Mouse (Mus musculus): ENCODE results near the gene Zfp207. TPM values are rescaled to one million over a fixed set of nuclear protein-coding genes. Genes with fewer than 3 reads are reported as not detected.

Zfp207 gene
- total and polyA plus RNA-seq, 3 experiments, result 137 to 296 (median 231) TPM

- Histone ChIP-seq H3K27ac (ENCODE audit: insufficient read depth, low read depth) (no peak overlapping the region), H3K36me3 (replicated peaks in 1 of 2; ENCODE audit: control insufficient read depth in 1 of 2, insufficient read depth in 1 of 2, low read length in 1 of 2) (peaks cover 21 to 46% of the 10 kb centered on the region in 2 experiments), H3K4me2 (ENCODE audit: insufficient read depth, low read depth, poor library complexity, severe bottlenecking) (peak overlapping the region; percentile 73), H3K27me3 (replicated peaks) (no peaks in the 10 kb centered on the region), H3K9ac (ENCODE audit: insufficient read depth, low read depth) (peak overlapping the region; percentile 100), H3K79me2 (replicated peaks; ENCODE audit: control insufficient read depth, extremely low read depth, insufficient read depth, poor library complexity, severe bottlenecking) (peaks cover 63% of the 10 kb centered on the region), H3K4me3 (replicated peaks in 1 of 3; ENCODE audit: low read depth in 2 of 3, low read length in 2 of 3, poor library complexity in 1 of 3) (peak overlapping the region; percentile 61 to 91 (median 76)), H3K9me3 (replicated peaks; ENCODE audit: low read length) (no peaks in the 10 kb centered on the region), H3K4me1 (ENCODE audit: control insufficient read depth in 1 of 2, insufficient read depth in 2 of 2) (peaks cover 3 to 34% of the 10 kb centered on the region in 2 experiments; a peak in 3 of 4 replicates)
- dilution Hi-C loops (cut with MboI; ENCODE audit: extremely low pct_ligation_motif_present, extremely low pct_unique_long_range_greater_than_20kb, low sequenced_read_pairs), result no loop called here
- no peak for DNase-seq (ENCODE audit: extremely low read depth)
- in situ Hi-C loops (cut with MboI; ENCODE audit: low pct_ligation_motif_present, low pct_unique_long_range_greater_than_20kb, low sequenced_read_pairs), result no loop called here
- TF ChIP-seq USF1 (IDR thresholded peaks at IDR 0.05; ENCODE audit: low read depth, low read length) (no peak), TBP (conservative IDR thresholded peaks at IDR 0.05; ENCODE audit: low read depth, low read length) (no peak), MXI1 (IDR thresholded peaks at IDR 0.05; ENCODE audit: low read depth, low read length) (no peak), E2F4 (IDR thresholded peaks at IDR 0.05; ENCODE audit: insufficient replicate concordance, low read depth, low read length) (no peak), GABPA (IDR thresholded peaks at IDR 0.05; ENCODE audit: insufficient replicate concordance, low read depth, low read length) (no peak), SMC3 (IDR thresholded peaks at IDR 0.05; ENCODE audit: low read depth, low read length) (no peak), KAT2A (IDR thresholded peaks at IDR 0.05; ENCODE audit: insufficient replicate concordance, low read length) (no peak), POLR2AphosphoS2 (IDR thresholded peaks at IDR 0.05; ENCODE audit: low read depth, low read length) (no peak; the same call in 1 of the 2 replicates), IRF4 (IDR thresholded peaks at IDR 0.05; ENCODE audit: low read depth, low read length) (no peak), NELFE (IDR thresholded peaks at IDR 0.05; ENCODE audit: low read depth, low read length) (no peak), SIN3A (IDR thresholded peaks at IDR 0.05; ENCODE audit: low read length) (no peak; the same call in none of the 2 replicates), PAX5 (IDR thresholded peaks at IDR 0.05; ENCODE audit: low read length) (no peak), ELF1 (IDR thresholded peaks at IDR 0.05; ENCODE audit: low read depth, low read length) (no peak), NRF1 (IDR thresholded peaks at IDR 0.05; ENCODE audit: low read depth, low read length) (no peak), CTCF (conservative IDR thresholded peaks at IDR 0.05 in 1 of 2, IDR thresholded peaks at IDR 0.05 in 1 of 2; ENCODE audit: low read depth in 2 of 2, low read length in 2 of 2) (no peak), ZMIZ1 (IDR thresholded peaks at IDR 0.05; ENCODE audit: low read depth, low read length) (no peak), POLR2A (IDR thresholded peaks at IDR 0.05; ENCODE audit: low read depth, low read length) (no peak)
Observed at GRCm38 (mm10) chr11:80384461-80384860, 1.4 kb downstream of the Zfp207 start.

- no peaks in the 10 kb centered on the region for H3K9me3 ChIP-seq (replicated peaks; ENCODE audit: low read length)
- peak overlapping the region; percentile 73 for H3K4me2 ChIP-seq (ENCODE audit: insufficient read depth, low read depth, poor library complexity, severe bottlenecking)
- H3K9ac ChIP-seq (ENCODE audit: insufficient read depth, low read depth), result peak overlapping the region; percentile 100
- no peak for DNase-seq (ENCODE audit: extremely low read depth)
- H3K27me3 ChIP-seq (replicated peaks), result no peaks in the 10 kb centered on the region
- no peak overlapping the region for H3K27ac ChIP-seq (ENCODE audit: insufficient read depth, low read depth)
- dilution Hi-C loops (cut with MboI; ENCODE audit: extremely low pct_ligation_motif_present, extremely low pct_unique_long_range_greater_than_20kb, low sequenced_read_pairs) (no loop called here), in situ Hi-C loops (cut with MboI; ENCODE audit: low pct_ligation_motif_present, low pct_unique_long_range_greater_than_20kb, low sequenced_read_pairs) (no loop called here)
- peaks cover 66% of the 10 kb centered on the region for H3K79me2 ChIP-seq (replicated peaks; ENCODE audit: control insufficient read depth, extremely low read depth, insufficient read depth, poor library complexity, severe bottlenecking)
- peak overlapping the region; percentile 61 to 91 (median 76) for H3K4me3 ChIP-seq (replicated peaks in 1 of 3; ENCODE audit: low read depth in 2 of 3, low read length in 2 of 3, poor library complexity in 1 of 3)
- peaks cover 3 to 34% of the 10 kb centered on the region in 2 experiments; a peak in 3 of 4 replicates for H3K4me1 ChIP-seq (ENCODE audit: control insufficient read depth in 1 of 2, insufficient read depth in 2 of 2)
- TF ChIP-seq POLR2AphosphoS2 (IDR thresholded peaks at IDR 0.05; ENCODE audit: low read depth, low read length) (0 out of 2 replicates have a peak, but pooled peaks have one; percentile 21), PAX5 (IDR thresholded peaks at IDR 0.05; ENCODE audit: low read length) (no peak)
- H3K36me3 ChIP-seq (replicated peaks in 1 of 2; ENCODE audit: control insufficient read depth in 1 of 2, insufficient read depth in 1 of 2, low read length in 1 of 2), result peaks cover 26 to 52% of the 10 kb centered on the region in 2 experiments
Observed at GRCm38 (mm10) chr11:80385055-80385454, 2.0 kb downstream of the Zfp207 start.
